Mouse (Mus musculus) lung, embryonic 15.5 days (tissue): ENCODE measurements around the gene Vwde. TPM values are rescaled to one million over a fixed set of nuclear protein-coding genes. Genes with fewer than 3 reads are reported as not detected.

ENCODE experiments used
- ATAC-seq: fragments of 200-750 bp; cut with Nextera tagmentation; 2 replicates; pipeline ENCODE4 v1.8.0; 2017; ENCODE audit warnings: moderate number of reproducible peaks, borderline replicate concordance; ENCODE audit not compliant: low FRiP score, low TSS enrichment; ENCODE audit errors: extremely low read depth
- H3K27ac ChIP-seq: fragments of 300-500 bp; sonication (generic); 2 replicates; pipeline ENCODE4 v1.5.1; 2015; ENCODE audit warnings: moderate library complexity, mild to moderate bottlenecking, inconsistent platforms
- H3K27me3 ChIP-seq: fragments of 300-500 bp; sonication (generic); 2 replicates; pipeline ENCODE4 v1.6.1; 2015; ENCODE audit warnings: inconsistent platforms
- H3K36me3 ChIP-seq: fragments of 300-500 bp; sonication (generic); 2 replicates; pipeline ENCODE4 v1.6.1; 2015; ENCODE audit warnings: inconsistent platforms
- H3K4me1 ChIP-seq: fragments of 300-500 bp; sonication (generic); 2 replicates; pipeline ENCODE4 v1.6.1; 2015; ENCODE audit warnings: inconsistent platforms
- H3K4me2 ChIP-seq: fragments of 300-500 bp; sonication (generic); 2 replicates; pipeline ENCODE4 v1.6.1; 2015; ENCODE audit warnings: inconsistent platforms, mild to moderate bottlenecking, moderate library complexity
- H3K4me3 ChIP-seq: fragments of 300-500 bp; sonication (generic); 2 replicates; pipeline ENCODE4 v1.5.1; 2015; ENCODE audit warnings: mild to moderate bottlenecking, inconsistent platforms
- H3K9ac ChIP-seq: fragments of 300-500 bp; sonication (generic); 2 replicates; pipeline ENCODE4 v1.6.1; 2015; ENCODE audit warnings: inconsistent platforms
- H3K9me3 ChIP-seq: fragments of 300-500 bp; sonication (generic); 2 replicates; pipeline ENCODE4 v1.6.1; 2016; ENCODE audit warnings: inconsistent platforms
- WGBS: fragments of 180-500 bp; shearing (Covaris S2); methylation state at CpG from one replicate; pipeline ENCODE4 v1.1.7; 2015; 5-methylcytosine and 5-hydroxymethylcytosine counted together
- polyA plus RNA-seq: library from polyadenylated mRNA; unstranded; fragments of >200 nt; fragmentation: Nextera tagmentation; extraction: Ambion mirVana; gene quantifications from 2 replicates; pipeline ENCODE4 v1.2.1, GENCODE M21; 2015

The Vwde gene
- 0.04 and 0.07 TPM in 2 replicates for polyA plus RNA-seq

DNA sequence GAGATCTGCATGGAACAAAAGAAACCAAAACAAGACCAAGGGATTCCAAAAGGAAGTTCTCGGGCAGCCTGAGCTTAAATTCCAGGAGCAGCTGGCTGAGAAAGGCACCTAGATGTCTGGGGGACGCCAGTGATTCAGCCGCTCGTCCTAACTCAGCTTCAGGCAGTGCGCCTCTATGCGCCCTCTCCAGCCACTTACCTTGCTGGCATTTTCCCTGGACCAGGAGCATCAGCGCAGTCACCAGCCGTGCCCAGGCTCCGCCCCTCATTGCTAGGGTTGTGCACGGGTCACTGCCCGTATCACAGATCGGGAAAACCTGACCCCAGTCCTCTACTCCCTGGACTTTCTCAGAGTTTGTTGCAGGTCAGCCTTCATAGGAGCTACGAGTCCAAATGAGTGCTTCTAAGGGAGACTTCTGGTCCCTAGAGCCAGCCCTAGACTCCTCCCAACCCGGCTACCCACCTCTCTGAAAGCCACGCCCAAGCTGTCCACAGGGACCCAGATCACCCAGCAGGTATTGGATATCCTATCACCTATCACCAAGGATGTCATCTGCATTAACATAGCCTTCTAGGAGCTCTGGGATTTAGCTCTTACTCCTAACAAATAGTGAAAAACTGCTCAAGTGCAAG is at the start of gene Vwde:
Vwde (minus strand) TSS at position 370 of the 632 bp plus-strand sequence.
- Histone ChIP-seq H3K9ac (no peak within 1 kb of the TSS), H3K4me2 (peak within 1 kb of the TSS; percentile 41), H3K27ac (no peak within 1 kb of the TSS), H3K4me3 (peak within 1 kb of the TSS; percentile 20), H3K27me3 (no peaks in the 10 kb centered on the region), H3K36me3 (no peaks in the 10 kb centered on the region), H3K4me1 (no peaks in the 10 kb centered on the region), H3K9me3 (no peaks in the 10 kb centered on the region)
- 27% methylated on average over 15 of the region's 15 CpGs for WGBS
- no peak for ATAC-seq

GRCm38 (mm10) chr6:13255341-13255740 is 30.6 kb upstream of the Vwde start:
- no peak for ATAC-seq
- Histone ChIP-seq H3K27ac (no peak overlapping the region), H3K4me2 (no peak overlapping the region)

DNA sequence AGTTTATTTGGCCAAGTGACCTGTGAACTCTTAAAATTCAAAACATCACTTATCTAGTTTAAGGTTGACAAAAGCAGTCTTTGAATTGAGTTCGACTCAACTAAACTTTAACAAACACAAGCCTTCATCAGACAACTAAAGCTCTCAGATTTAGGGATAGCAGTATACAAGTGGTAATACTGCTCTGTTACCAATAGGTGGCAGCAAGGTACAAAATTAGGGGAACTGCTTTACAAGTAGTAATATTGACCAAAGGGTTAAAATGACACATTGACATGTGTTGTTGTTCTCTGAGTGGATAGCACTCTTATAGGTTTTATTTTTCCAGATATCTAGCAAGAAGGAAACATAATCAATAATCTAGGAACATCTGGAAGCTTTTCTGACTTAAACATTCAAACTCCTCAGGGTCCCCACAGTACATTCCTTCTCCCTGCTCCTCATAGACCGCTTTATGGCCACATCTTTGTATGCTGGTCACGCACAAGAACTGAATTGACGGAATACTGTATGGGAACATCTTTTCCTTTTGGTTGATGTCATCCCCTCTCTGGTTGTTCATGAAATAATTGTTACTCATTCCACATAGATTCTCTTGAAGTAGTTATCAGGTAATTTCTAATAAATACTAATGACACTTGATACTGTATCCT is 23.7 kb upstream of the Vwde start:
- Histone ChIP-seq H3K9me3 (no peaks in the 10 kb centered on the region), H3K36me3 (no peaks in the 10 kb centered on the region), H3K27me3 (no peaks in the 10 kb centered on the region), H3K4me3 (no peak overlapping the region), H3K27ac (no peak overlapping the region), H3K9ac (no peak overlapping the region), H3K4me1 (no peaks in the 10 kb centered on the region), H3K4me2 (no peak overlapping the region)
- 58% methylated on average over 4 of the region's 4 CpGs for WGBS
- ATAC-seq: no peak

More at GRCm38 (mm10) chr6:13255341-13255740, 30.6 kb upstream of the Vwde start:
- Histone ChIP-seq H3K4me3 (no peak overlapping the region), H3K4me1 (no peaks in the 10 kb centered on the region), H3K27me3 (no peaks in the 10 kb centered on the region), H3K36me3 (no peaks in the 10 kb centered on the region), H3K9ac (no peak overlapping the region), H3K9me3 (no peaks in the 10 kb centered on the region)
- 82% methylated on average over 4 of the region's 4 CpGs for WGBS

DNA sequence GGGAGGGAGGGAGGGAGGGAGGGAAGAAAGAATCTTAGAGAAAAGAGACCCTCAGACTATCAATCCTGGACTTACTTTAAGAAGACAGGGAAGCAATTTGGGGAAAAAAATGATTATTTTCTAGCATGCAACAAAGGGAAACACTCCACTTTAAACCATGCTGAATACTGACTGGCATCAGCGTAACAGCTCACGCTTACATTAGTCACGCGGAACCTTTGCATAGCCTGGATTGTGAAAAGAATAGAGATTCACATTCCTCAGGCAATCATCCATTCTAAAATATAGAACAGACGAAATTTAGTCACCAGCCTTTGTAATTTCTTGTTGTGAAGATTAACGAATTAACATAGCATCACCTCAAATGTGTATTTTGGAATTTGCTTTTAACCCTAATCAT is 18.6 kb downstream of the Vwde start:
- no peak overlapping the region for H3K27ac ChIP-seq
- H3K4me3 ChIP-seq: no peak overlapping the region
- H3K4me2 ChIP-seq: no peak overlapping the region
- no peak for ATAC-seq
- no peaks in the 10 kb centered on the region for H3K9me3 ChIP-seq
- no peak overlapping the region for H3K9ac ChIP-seq
- no peaks in the 10 kb centered on the region for H3K27me3 ChIP-seq
- WGBS: 70% methylated on average over 6 of the region's 6 CpGs
- H3K4me1 ChIP-seq: no peaks in the 10 kb centered on the region
- H3K36me3 ChIP-seq: no peaks in the 10 kb centered on the region

GRCm38 (mm10) chr6:13197486-13197885 is 27.3 kb downstream of the Vwde start:
- H3K4me3 ChIP-seq: no peak overlapping the region
- H3K4me1 ChIP-seq: no peaks in the 10 kb centered on the region
- no peaks in the 10 kb centered on the region for H3K27me3 ChIP-seq
- H3K4me2 ChIP-seq: no peak overlapping the region
- no peak overlapping the region for H3K9ac ChIP-seq
- no peak for ATAC-seq
- 93% methylated on average over 3 of the region's 3 CpGs for WGBS
- H3K36me3 ChIP-seq: no peaks in the 10 kb centered on the region
- H3K9me3 ChIP-seq: no peaks in the 10 kb centered on the region
- no peak overlapping the region for H3K27ac ChIP-seq

- H3K27ac ChIP-seq: no peak overlapping the region
- WGBS: 75% methylated on average over 11 of the region's 11 CpGs
- no peak for ATAC-seq
Measured at GRCm38 (mm10) chr6:13186836-13187235, 37.9 kb downstream of the Vwde start.

GRCm38 (mm10) chr6:13180061-13180460 is 44.7 kb downstream of the Vwde start:
- no peak overlapping the region for H3K4me2 ChIP-seq
- H3K27me3 ChIP-seq: no peaks in the 10 kb centered on the region
- H3K4me3 ChIP-seq: no peak overlapping the region
- 54% methylated on average over 3 of the region's 3 CpGs for WGBS
- H3K9me3 ChIP-seq: no peaks in the 10 kb centered on the region
- no peaks in the 10 kb centered on the region for H3K4me1 ChIP-seq
- no peak overlapping the region for H3K9ac ChIP-seq
- ATAC-seq: no peak
- H3K27ac ChIP-seq: no peak overlapping the region
- H3K36me3 ChIP-seq: no peaks in the 10 kb centered on the region

More at GRCm38 (mm10) chr6:13186836-13187235, 37.9 kb downstream of the Vwde start:
- no peaks in the 10 kb centered on the region for H3K4me1 ChIP-seq
- H3K27me3 ChIP-seq: no peaks in the 10 kb centered on the region
- no peak overlapping the region for H3K4me3 ChIP-seq
- H3K4me2 ChIP-seq: no peak overlapping the region
- no peaks in the 10 kb centered on the region for H3K36me3 ChIP-seq
- H3K9me3 ChIP-seq: no peaks in the 10 kb centered on the region
- H3K9ac ChIP-seq: no peak overlapping the region

DNA sequence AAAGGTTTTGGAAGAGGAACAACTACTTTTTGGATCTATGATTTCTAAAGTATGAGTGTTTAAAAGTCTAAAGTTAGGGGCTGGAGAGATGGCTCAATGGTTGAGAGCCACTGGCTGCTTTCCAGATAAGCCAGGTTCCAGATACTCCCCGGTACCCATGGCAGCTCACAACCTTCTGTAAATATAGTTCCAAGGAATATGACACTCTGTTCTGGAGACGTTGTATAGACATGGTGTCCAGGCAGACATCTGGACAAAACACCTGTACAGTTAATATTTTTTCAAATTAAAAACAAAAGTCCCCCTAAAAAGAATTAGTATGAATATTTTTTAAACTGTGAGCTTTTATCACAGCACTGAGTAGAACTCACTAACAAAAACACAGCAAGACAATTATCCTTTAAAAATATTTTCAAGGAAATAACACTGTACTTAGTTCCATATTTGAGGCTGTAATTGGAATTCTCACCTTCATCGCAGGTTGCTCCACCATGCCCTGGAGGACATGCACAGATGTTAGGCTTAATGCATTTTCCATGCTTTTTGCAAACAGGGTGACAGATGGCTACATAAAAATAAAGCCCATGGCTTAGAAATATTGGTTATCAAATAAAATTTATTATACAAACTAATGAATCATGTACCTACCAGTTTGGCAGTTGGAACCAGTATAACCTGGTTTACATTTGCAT is 55.2 kb downstream of the Vwde start:
- WGBS: 56% methylated on average over 3 of the region's 3 CpGs
- H3K27ac ChIP-seq: no peak overlapping the region
- H3K9ac ChIP-seq: no peak overlapping the region
- H3K9me3 ChIP-seq: no peaks in the 10 kb centered on the region
- H3K4me2 ChIP-seq: no peak overlapping the region
- no peaks in the 10 kb centered on the region for H3K4me1 ChIP-seq
- H3K36me3 ChIP-seq: no peaks in the 10 kb centered on the region
- H3K27me3 ChIP-seq: no peaks in the 10 kb centered on the region
- H3K4me3 ChIP-seq: no peak overlapping the region
- no peak for ATAC-seq

DNA sequence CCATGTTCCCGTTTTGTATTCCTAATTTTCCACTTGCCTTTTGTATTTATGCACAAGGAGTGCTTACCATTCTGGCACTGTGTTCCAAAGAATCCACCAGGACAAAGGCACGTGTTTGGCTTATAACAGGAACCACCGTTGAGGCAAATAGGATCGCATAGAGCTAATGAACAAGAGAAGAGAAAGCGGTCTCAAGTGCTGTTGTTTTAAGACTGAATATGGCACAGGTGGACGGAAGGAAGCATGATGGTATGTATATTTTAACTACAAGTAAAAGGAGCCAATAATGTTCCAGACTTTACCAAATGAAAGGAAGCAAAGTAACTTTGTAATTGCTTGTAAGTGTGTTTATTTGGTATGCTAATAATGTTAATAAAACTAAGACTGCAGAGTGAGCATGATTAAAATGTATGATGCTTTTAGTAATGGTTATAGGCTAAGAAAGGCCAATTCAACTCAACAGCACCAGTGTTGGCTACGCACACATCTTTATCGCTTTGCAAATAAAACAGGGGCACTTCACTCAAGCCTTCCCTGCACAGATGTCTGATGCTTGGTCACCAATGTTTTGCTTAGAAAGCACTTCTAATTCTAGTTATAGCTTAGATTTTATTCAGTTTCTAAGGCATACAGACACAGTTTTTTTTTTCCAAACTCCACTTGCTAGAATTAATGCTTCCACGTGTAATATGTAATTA is 58.4 kb downstream of the Vwde start:
- H3K4me1 ChIP-seq: no peaks in the 10 kb centered on the region
- H3K27ac ChIP-seq: no peak overlapping the region
- no peak overlapping the region for H3K4me3 ChIP-seq
- H3K27me3 ChIP-seq: no peaks in the 10 kb centered on the region
- H3K4me2 ChIP-seq: no peak overlapping the region
- 56% methylated on average over 9 of the region's 9 CpGs for WGBS
- H3K9me3 ChIP-seq: no peaks in the 10 kb centered on the region
- H3K36me3 ChIP-seq: no peaks in the 10 kb centered on the region
- peak; percentile 31; the same call in 1 of the 2 replicates for ATAC-seq
- H3K9ac ChIP-seq: no peak overlapping the region

- H3K4me2 ChIP-seq: no peak overlapping the region
- WGBS: 87% methylated on average over 2 of the region's 2 CpGs
- H3K9ac ChIP-seq: no peak overlapping the region
- no peak for ATAC-seq
- no peaks in the 10 kb centered on the region for H3K36me3 ChIP-seq
- no peaks in the 10 kb centered on the region for H3K4me1 ChIP-seq
- H3K27ac ChIP-seq: no peak overlapping the region
- H3K27me3 ChIP-seq: no peaks in the 10 kb centered on the region
- H3K4me3 ChIP-seq: no peak overlapping the region
- no peaks in the 10 kb centered on the region for H3K9me3 ChIP-seq
Measured at GRCm38 (mm10) chr6:13159437-13159836, 65.3 kb downstream of the Vwde start.

DNA sequence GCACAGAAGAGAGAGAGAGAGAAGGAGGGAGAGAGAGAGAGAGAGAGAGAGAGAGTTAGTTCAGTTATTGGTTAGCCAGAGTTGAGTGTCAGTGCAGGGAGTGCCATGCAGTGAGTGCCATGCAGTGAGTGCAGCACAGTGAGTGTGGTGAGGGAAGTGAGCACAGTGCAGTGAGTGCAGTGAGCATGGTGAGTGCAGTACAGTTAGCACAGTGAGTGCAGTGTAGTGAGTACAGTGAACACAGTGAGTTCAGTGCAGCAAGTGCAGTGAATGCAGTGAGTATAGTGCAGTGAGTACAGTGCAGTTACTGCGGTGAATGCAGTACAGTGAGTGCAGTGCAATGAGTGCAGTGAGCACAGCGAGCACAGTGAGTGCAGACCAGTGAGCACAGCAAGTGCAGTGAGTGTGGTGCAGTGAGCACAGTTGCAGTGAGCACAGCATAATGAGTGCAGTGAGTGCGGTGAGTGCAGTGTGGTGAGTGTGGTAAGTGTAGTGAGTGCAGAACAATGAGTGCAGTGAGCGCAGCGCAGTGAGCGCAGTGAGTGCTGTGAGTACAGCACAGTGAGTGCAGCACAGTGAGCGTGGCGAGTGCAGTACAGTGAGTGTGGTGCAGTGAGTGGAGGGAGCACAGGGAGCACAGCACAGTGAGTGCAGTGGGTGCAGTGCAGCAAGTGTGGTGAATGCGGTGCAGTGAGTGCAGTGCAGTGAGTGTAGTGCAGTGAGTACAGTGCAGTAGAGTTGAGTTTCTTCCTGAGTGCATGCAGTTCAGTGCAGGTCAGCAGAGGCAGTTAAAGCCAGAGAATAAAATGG is 70.7 kb downstream of the Vwde start:
- Histone ChIP-seq H3K4me3 (no peak overlapping the region), H3K9ac (no peak overlapping the region), H3K36me3 (no peaks in the 10 kb centered on the region), H3K9me3 (no peaks in the 10 kb centered on the region), H3K4me1 (no peaks in the 10 kb centered on the region), H3K27me3 (no peaks in the 10 kb centered on the region), H3K4me2 (no peak overlapping the region), H3K27ac (no peak overlapping the region)
- WGBS: 95% methylated on average over 9 of the region's 9 CpGs
- no peak for ATAC-seq
